ENCODE assay signal across 10 mouse cellular contexts in the genomic region with DNA sequence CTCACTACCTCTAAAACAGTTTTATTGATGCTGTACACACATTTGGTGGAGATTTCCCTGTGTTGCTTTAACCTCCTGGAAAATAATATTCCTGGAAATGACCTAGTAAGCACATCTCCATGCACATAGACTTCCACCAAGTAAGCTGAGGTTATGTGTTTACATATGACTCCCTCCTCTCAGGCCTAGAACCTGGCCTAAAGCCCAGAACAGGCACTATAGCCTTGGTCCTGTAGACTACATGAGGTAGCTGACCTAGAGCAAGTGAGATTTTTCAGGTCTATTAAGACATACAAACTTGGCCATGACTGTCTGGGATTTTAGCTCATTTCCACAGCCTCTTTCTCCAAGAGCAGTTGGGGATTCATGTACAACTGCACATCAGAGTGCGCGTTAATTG. TPM values are rescaled to one million over a fixed set of nuclear protein-coding genes. Genes with fewer than 3 reads are reported as not detected.
A peak's percentile ranks its signal among the peaks of the same experiment; 100 is the strongest.
DNase-seq lines count a peak whose midpoint lies in the region; ATAC-seq and TF ChIP-seq lines count a peak whose summit lies in the region.
"Had no signal": no experiment of that assay in that cellular context is flagged by ENCODE, and none has a peak within 500 bp of the region (broad histone marks: within the 10 kb centered on the region; RNA-seq: fewer than 3 reads in every experiment).

No protein-coding gene starts in this region.

- TF ChIP-seq CTCF in kidney, adult 2 months (conservative IDR thresholded peaks at IDR 0.05; ENCODE audit: insufficient read depth, insufficient read length, low read depth, low read length): no peak

- ATAC-seq in kidney, embryonic 14.5 days (ENCODE audit: low FRiP score, low TSS enrichment): no peak
- ATAC-seq in hindbrain, embryonic 14.5 days (ENCODE audit: low FRiP score): no peak
- ATAC-seq in midbrain, embryonic 13.5 days: no peak

- no peaks in the 10 kb centered on the region for H3K27me3 ChIP-seq in kidney, adult 2 months (replicated peaks; ENCODE audit: control insufficient read depth, insufficient read depth, low read length)
- H3K27me3 ChIP-seq in kidney, embryonic 14.5 days (ENCODE audit: control insufficient read depth, insufficient read depth, low read length): no peaks in the 10 kb centered on the region
- H3K27me3 ChIP-seq in embryonic facial prominence, embryonic 10.5 days (replicated peaks; ENCODE audit: low read depth, poor library complexity, severe bottlenecking): no peaks in the 10 kb centered on the region
- H3K27me3 ChIP-seq in hindbrain, embryonic 14.5 days (ENCODE audit: control insufficient read depth, insufficient read depth, low read length): no peaks in the 10 kb centered on the region
- H3K27me3 ChIP-seq in midbrain, embryonic 13.5 days: no peaks in the 10 kb centered on the region

- H3K4me1 ChIP-seq in kidney, adult 2 months (ENCODE audit: control insufficient read depth, insufficient read depth, low read length): peaks cover 23% of the 10 kb centered on the region; the same call in 1 of the 2 replicates
- peaks cover 7% of the 10 kb centered on the region for H3K4me1 ChIP-seq in kidney, embryonic 14.5 days (ENCODE audit: control insufficient read depth, insufficient read depth, low read length)
- peaks cover 16% of the 10 kb centered on the region for H3K4me1 ChIP-seq in embryonic facial prominence, embryonic 10.5 days
- peaks cover 14% of the 10 kb centered on the region for H3K4me1 ChIP-seq in hindbrain, embryonic 14.5 days (replicated peaks; ENCODE audit: control insufficient read depth, insufficient read depth, low read length)
- H3K4me1 ChIP-seq in midbrain, embryonic 13.5 days (replicated peaks): peaks cover 23% of the 10 kb centered on the region

- H3K9me3 ChIP-seq in kidney, embryonic 14.5 days (ENCODE audit: control insufficient read depth, low read length): no peaks in the 10 kb centered on the region
- no peaks in the 10 kb centered on the region for H3K9me3 ChIP-seq in embryonic facial prominence, embryonic 10.5 days
- H3K9me3 ChIP-seq in hindbrain, embryonic 14.5 days (ENCODE audit: control insufficient read depth, low read length): no peaks in the 10 kb centered on the region
- H3K9me3 ChIP-seq in midbrain, embryonic 13.5 days: no peaks in the 10 kb centered on the region

- H3K9ac ChIP-seq in kidney, embryonic 14.5 days (ENCODE audit: low read depth, low read length): no peak overlapping the region
- H3K9ac ChIP-seq in hindbrain, embryonic 14.5 days: peak overlapping the region; percentile 75; the same call in 1 of the 2 replicates
- peak overlapping the region; percentile 87 for H3K9ac ChIP-seq in midbrain, embryonic 13.5 days (replicated peaks)

- no peak overlapping the region for H3K4me2 ChIP-seq in kidney, embryonic 14.5 days (replicated peaks; ENCODE audit: low read depth, low read length)
- peak overlapping the region; percentile 76 for H3K4me2 ChIP-seq in hindbrain, embryonic 14.5 days (replicated peaks)
- peak overlapping the region; percentile 87 for H3K4me2 ChIP-seq in midbrain, embryonic 13.5 days (replicated peaks)

- no peak overlapping the region for H3K4me3 ChIP-seq in kidney, adult 2 months (ENCODE audit: insufficient read depth, low read depth, low read length)
- H3K4me3 ChIP-seq in kidney, embryonic 14.5 days (ENCODE audit: low read length): no peak overlapping the region; the same call in 1 of the 2 replicates
- peak overlapping the region; percentile 77 for H3K4me3 ChIP-seq in embryonic facial prominence, embryonic 10.5 days
- peak overlapping the region; percentile 70; the same call in 1 of the 2 replicates for H3K4me3 ChIP-seq in hindbrain, embryonic 14.5 days (replicated peaks; ENCODE audit: low read length)
- H3K4me3 ChIP-seq in midbrain, embryonic 13.5 days (replicated peaks): peak overlapping the region; percentile 80

- H3K27ac ChIP-seq in kidney, adult 2 months (ENCODE audit: insufficient read depth, low read depth, low read length): peak overlapping the region; percentile 93
- H3K27ac ChIP-seq in kidney, embryonic 14.5 days (ENCODE audit: low read depth, low read length): no peak overlapping the region
- H3K27ac ChIP-seq in embryonic facial prominence, embryonic 10.5 days (replicated peaks): no peak overlapping the region
- no peak overlapping the region for H3K27ac ChIP-seq in hindbrain, embryonic 14.5 days
- no peak overlapping the region for H3K27ac ChIP-seq in midbrain, embryonic 13.5 days

- no peak for DNase-seq in kidney, adult 2 months
- DNase-seq in embryonic facial prominence, embryonic 10.5 days (ENCODE audit: low spot score): no peak
- no peak for DNase-seq in hindbrain, embryonic 14.5 days (ENCODE audit: low spot score)
- no peak for DNase-seq in ovary, postnatal 36 days (ENCODE audit: low spot score)
- no peak for DNase-seq in adrenal gland, postnatal 25 days
- DNase-seq in right cerebral cortex, adult 2 months (ENCODE audit: low spot score in 2 of 2): no peak

- H3K36me3 ChIP-seq in kidney, adult 2 months (ENCODE audit: control insufficient read depth, insufficient read depth, low read length): no peaks in the 10 kb centered on the region
- peaks cover 22% of the 10 kb centered on the region for H3K36me3 ChIP-seq in kidney, embryonic 14.5 days (ENCODE audit: control insufficient read depth, insufficient read depth, low read length)
- peaks cover 45% of the 10 kb centered on the region for H3K36me3 ChIP-seq in embryonic facial prominence, embryonic 10.5 days (replicated peaks)
- peaks cover 36% of the 10 kb centered on the region for H3K36me3 ChIP-seq in hindbrain, embryonic 14.5 days (replicated peaks; ENCODE audit: control insufficient read depth, insufficient read depth)
- peaks cover 40% of the 10 kb centered on the region for H3K36me3 ChIP-seq in midbrain, embryonic 13.5 days

- no peak for TF ChIP-seq POLR2A in kidney, adult 2 months (IDR thresholded peaks at IDR 0.05; ENCODE audit: low read depth, low read length)

- WGBS in kidney, adult 2 months: 70% methylated on average over 2 of the region's 2 CpGs
- WGBS in kidney, embryonic 14.5 days: 99% methylated on average over 2 of the region's 2 CpGs
- WGBS in embryonic facial prominence, embryonic 10.5 days: 95% methylated on average over 2 of the region's 2 CpGs
- WGBS in hindbrain, embryonic 14.5 days: 96% methylated on average over 2 of the region's 2 CpGs
- 98% methylated on average over 2 of the region's 2 CpGs for WGBS in midbrain, embryonic 13.5 days

RNA-seq across cellular contexts. Expression of a gene that starts 1.7 kb away (rescaled TPM):
- 295 and 386 TPM in 2 replicates for polyA plus RNA-seq in kidney, adult 2 months (2012; rRNA removed)
- polyA plus RNA-seq in kidney, embryonic 14.5 days (2014; fragmentation: Nextera tagmentation; extraction: Ambion mirVana): 57.9 and 81.4 TPM in 2 replicates
- 84.2 and 87.5 TPM in 2 replicates for polyA plus RNA-seq in embryonic facial prominence, embryonic 10.5 days (2016; fragmentation: Nextera tagmentation; extraction: Ambion mirVana)
- 112 and 117 TPM in 2 replicates for polyA plus RNA-seq in hindbrain, embryonic 14.5 days (2014; fragmentation: Nextera tagmentation; extraction: Ambion mirVana)
- 124 and 133 TPM in 2 replicates for polyA plus RNA-seq in midbrain, embryonic 13.5 days (2015; fragmentation: Nextera tagmentation; extraction: Ambion mirVana)
- 70.0 and 74.9 TPM in 2 replicates for total RNA-seq in adrenal gland, postnatal 25 days (2021)

RNA-seq across cellular contexts. Expression of a gene that starts 20.7 kb away (rescaled TPM):
- polyA plus RNA-seq in kidney, adult 2 months (2012; rRNA removed): 11.7 and 14.8 TPM in 2 replicates
- polyA plus RNA-seq in kidney, embryonic 14.5 days (2014; fragmentation: Nextera tagmentation; extraction: Ambion mirVana): 0.61 and 1.7 TPM in 2 replicates
- 0.75 and 1.1 TPM in 2 replicates for polyA plus RNA-seq in embryonic facial prominence, embryonic 10.5 days (2016; fragmentation: Nextera tagmentation; extraction: Ambion mirVana)
- polyA plus RNA-seq in hindbrain, embryonic 14.5 days (2014; fragmentation: Nextera tagmentation; extraction: Ambion mirVana): 5.9 and 6.4 TPM in 2 replicates
- 7.9 and 10.6 TPM in 2 replicates for polyA plus RNA-seq in midbrain, embryonic 13.5 days (2015; fragmentation: Nextera tagmentation; extraction: Ambion mirVana)
- total RNA-seq in adrenal gland, postnatal 25 days (2021): 9.8 and 10.2 TPM in 2 replicates

RNA-seq across cellular contexts. Expression of a gene that starts 20.8 kb away (rescaled TPM):
- 103 and 115 TPM in 2 replicates for polyA plus RNA-seq in kidney, adult 2 months (2012; rRNA removed)
- 49.1 and 51.1 TPM in 2 replicates for polyA plus RNA-seq in kidney, embryonic 14.5 days (2014; fragmentation: Nextera tagmentation; extraction: Ambion mirVana)
- 49.4 and 52.2 TPM in 2 replicates for polyA plus RNA-seq in embryonic facial prominence, embryonic 10.5 days (2016; fragmentation: Nextera tagmentation; extraction: Ambion mirVana)
- polyA plus RNA-seq in hindbrain, embryonic 14.5 days (2014; fragmentation: Nextera tagmentation; extraction: Ambion mirVana): 52.0 and 58.9 TPM in 2 replicates
- polyA plus RNA-seq in midbrain, embryonic 13.5 days (2015; fragmentation: Nextera tagmentation; extraction: Ambion mirVana): 61.7 and 65.0 TPM in 2 replicates
- 40.7 and 44.1 TPM in 2 replicates for total RNA-seq in adrenal gland, postnatal 25 days (2021)

RNA-seq across cellular contexts. Expression of a gene that starts 50.9 kb away (rescaled TPM):
- 0.05 and 0.11 TPM in 2 replicates for polyA plus RNA-seq in kidney, adult 2 months (2012; rRNA removed)
- 0.12 TPM in 1 of 2 replicates, not detected in the other for polyA plus RNA-seq in kidney, embryonic 14.5 days (2014; fragmentation: Nextera tagmentation; extraction: Ambion mirVana)
- 0.10 TPM in 1 of 2 replicates, not detected in the other for polyA plus RNA-seq in embryonic facial prominence, embryonic 10.5 days (2016; fragmentation: Nextera tagmentation; extraction: Ambion mirVana)
- polyA plus RNA-seq in hindbrain, embryonic 14.5 days (2014; fragmentation: Nextera tagmentation; extraction: Ambion mirVana): 0.74 and 0.92 TPM in 2 replicates
- polyA plus RNA-seq in midbrain, embryonic 13.5 days (2015; fragmentation: Nextera tagmentation; extraction: Ambion mirVana): 0.28 and 0.55 TPM in 2 replicates
- 0.12 TPM in 1 of 2 replicates, not detected in the other for total RNA-seq in adrenal gland, postnatal 25 days (2021)
- polyA plus RNA-seq: embryonic facial prominence, embryonic 11.5 days; spleen, adult 2 months had no signal

RNA-seq across cellular contexts. Expression of a gene that starts 51.5 kb away (rescaled TPM):
- polyA plus RNA-seq in kidney, adult 2 months (2012; rRNA removed): 0.86 and 1.1 TPM in 2 replicates
- polyA plus RNA-seq in kidney, embryonic 14.5 days (2014; fragmentation: Nextera tagmentation; extraction: Ambion mirVana): 0.27 and 0.37 TPM in 2 replicates
- 0.21 and 0.24 TPM in 2 replicates for polyA plus RNA-seq in embryonic facial prominence, embryonic 10.5 days (2016; fragmentation: Nextera tagmentation; extraction: Ambion mirVana)
- polyA plus RNA-seq in hindbrain, embryonic 14.5 days (2014; fragmentation: Nextera tagmentation; extraction: Ambion mirVana): 2.5 and 2.8 TPM in 2 replicates
- 1.0 and 1.3 TPM in 2 replicates for polyA plus RNA-seq in midbrain, embryonic 13.5 days (2015; fragmentation: Nextera tagmentation; extraction: Ambion mirVana)
- 0.61 and 0.76 TPM in 2 replicates for total RNA-seq in adrenal gland, postnatal 25 days (2021)

Comparison
In these comparisons a context has a peak if more than half of its experiments do, and no peak if none do; other contexts are left out.
1. H3K4me3 ChIP-seq: peak in embryonic facial prominence, embryonic 10.5 days (single experiment), hindbrain, embryonic 14.5 days (single experiment) and midbrain, embryonic 13.5 days (single experiment); none in kidney, adult 2 months (single experiment) and kidney, embryonic 14.5 days (single experiment).